Mouse (Mus musculus) midbrain, embryonic 16.5 days (tissue): Measurements from ENCODE around the gene Slc26a1. TPM values are rescaled to one million over a fixed set of nuclear protein-coding genes. Genes with fewer than 3 reads are reported as not detected.

ENCODE experiments used
- ATAC-seq: fragments of 200-750 bp; cut with Nextera tagmentation; 2 replicates; pipeline ENCODE4 v1.8.0; 2017; ENCODE audit warnings: moderate TSS enrichment
- H3K27ac ChIP-seq: fragments of 300-500 bp; sonication (generic); 2 replicates; pipeline ENCODE4 v1.5.1; 2014; ENCODE audit warnings: mild to moderate bottlenecking, low read length, mixed read lengths
- H3K27me3 ChIP-seq: fragments of 300-500 bp; sonication (generic); 2 replicates; pipeline ENCODE4 v1.6.1; 2014; ENCODE audit warnings: low read depth, low read length, mixed read lengths; ENCODE audit not compliant: control insufficient read depth, insufficient read depth
- H3K36me3 ChIP-seq: fragments of 300-500 bp; sonication (generic); 2 replicates; pipeline ENCODE4 v1.6.1; 2014; ENCODE audit warnings: mild to moderate bottlenecking, low read length, moderate library complexity, mixed read lengths; ENCODE audit not compliant: control insufficient read depth, insufficient read depth
- H3K4me1 ChIP-seq: fragments of 300-500 bp; sonication (generic); 2 replicates; pipeline ENCODE4 v1.6.1; 2014; ENCODE audit warnings: mild to moderate bottlenecking, low read length, mixed read lengths; ENCODE audit not compliant: control insufficient read depth, insufficient read depth
- H3K4me2 ChIP-seq: fragments of 300-500 bp; sonication (generic); 2 replicates; pipeline ENCODE4 v1.6.1; 2014; ENCODE audit warnings: mild to moderate bottlenecking, low read length, mixed read lengths
- H3K4me3 ChIP-seq: fragments of 300-500 bp; sonication (generic); 2 replicates; pipeline ENCODE4 v1.5.1; 2014; ENCODE audit warnings: low read depth, mild to moderate bottlenecking, low read length, moderate library complexity, mixed read lengths
- H3K9ac ChIP-seq: fragments of 300-500 bp; sonication (generic); 2 replicates; pipeline ENCODE4 v1.6.1; 2014; ENCODE audit warnings: low read depth, low read length, mixed read lengths
- H3K9me3 ChIP-seq: fragments of 300-500 bp; sonication (generic); replicated peaks from 2 replicates; pipeline ENCODE4 v1.6.1; 2014; ENCODE audit warnings: mild to moderate bottlenecking, low read length, mixed read lengths; ENCODE audit not compliant: control insufficient read depth, poor library complexity, severe bottlenecking
- WGBS: fragments of 180-500 bp; shearing (Covaris S2); extraction: QIAGEN DNeasy Blood & Tissue Kit; methylation state at CpG from one replicate; pipeline ENCODE4 v1.1.7; 2014; 5-methylcytosine and 5-hydroxymethylcytosine counted together
- polyA plus RNA-seq: library from polyadenylated mRNA; unstranded; fragments of >200 nt; fragmentation: Nextera tagmentation; extraction: Ambion mirVana; gene quantifications from 2 replicates; pipeline ENCODE4 v1.2.1, GENCODE M21; 2015

Gene Slc26a1
- polyA plus RNA-seq: 4.3 and 4.4 TPM in 2 replicates

DNA sequence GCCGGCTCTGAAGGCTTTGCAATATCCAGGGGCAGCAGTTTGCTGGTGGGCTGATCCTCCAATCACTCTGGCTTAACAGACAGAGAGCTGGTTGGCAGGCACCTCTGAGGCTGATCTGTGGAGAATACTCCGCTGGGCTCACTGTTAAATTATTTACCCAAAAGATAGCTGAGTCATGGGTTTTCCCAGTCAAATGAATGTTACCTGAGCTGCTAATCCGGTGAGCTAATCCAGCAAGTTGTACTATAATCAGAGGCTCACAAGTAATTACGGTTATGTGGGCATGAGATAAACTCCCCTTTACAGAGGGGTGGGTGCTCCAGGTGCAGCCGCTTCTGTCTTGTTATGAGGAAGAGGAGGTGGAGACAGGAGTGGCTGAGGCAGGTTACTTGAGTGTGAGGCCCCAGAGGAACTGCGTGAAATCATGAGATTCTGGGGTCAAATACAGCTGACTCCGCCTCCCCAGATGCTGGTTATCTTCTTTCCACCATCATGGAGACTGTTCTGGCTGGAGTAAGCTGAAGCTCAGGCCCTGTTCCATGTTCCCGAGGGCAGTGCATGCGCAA, at the start of gene Slc26a1:
Gene Slc26a1 (minus strand): TSS at position 319 of the 566 bp plus-strand sequence.
- Histone ChIP-seq H3K4me1 (peaks cover 9% of the 10 kb centered on the region), H3K4me3 (no peak within 1 kb of the TSS), H3K4me2 (no peak within 1 kb of the TSS), H3K9me3 (no peaks in the 10 kb centered on the region), H3K27ac (no peak within 1 kb of the TSS), H3K36me3 (peaks cover 15% of the 10 kb centered on the region), H3K9ac (no peak within 1 kb of the TSS), H3K27me3 (no peaks in the 10 kb centered on the region)
- ATAC-seq: no peak
- WGBS: 81% methylated on average over 9 of the region's 9 CpGs

GRCm38 (mm10) chr5:108724006-108724405, 48.6 kb upstream of the Slc26a1 start:
- Histone ChIP-seq H3K27me3 (no peaks in the 10 kb centered on the region), H3K4me3 (no peak overlapping the region)

DNA sequence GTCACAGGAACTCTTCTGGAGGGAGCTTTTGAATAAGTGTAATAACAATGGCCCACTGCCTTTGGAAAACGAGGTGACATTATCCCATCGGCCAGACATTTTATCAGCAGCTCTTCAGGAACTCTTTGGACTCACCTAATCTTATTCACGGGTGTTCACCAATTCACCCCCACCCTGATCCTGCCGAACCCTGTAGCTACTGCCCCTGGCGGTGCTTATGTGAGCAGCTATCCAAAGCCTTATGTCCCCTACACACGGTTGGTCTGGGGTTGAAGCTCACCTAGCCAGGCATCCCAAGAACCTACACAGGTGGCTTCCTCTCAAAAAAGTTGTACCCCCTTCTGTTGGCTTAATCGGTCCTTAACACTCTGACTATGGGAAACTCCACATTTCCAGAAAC, 44.4 kb upstream of the Slc26a1 start:
- Histone ChIP-seq H3K27me3 (no peaks in the 10 kb centered on the region), H3K4me3 (no peak overlapping the region), H3K4me1 (no peaks in the 10 kb centered on the region), H3K9ac (no peak overlapping the region), H3K27ac (no peak overlapping the region), H3K36me3 (no peaks in the 10 kb centered on the region), H3K9me3 (no peaks in the 10 kb centered on the region), H3K4me2 (no peak overlapping the region)
- 70% methylated on average over 7 of the region's 7 CpGs for WGBS
- ATAC-seq: no peak

More at GRCm38 (mm10) chr5:108724006-108724405, 48.6 kb upstream of the Slc26a1 start:
- Histone ChIP-seq H3K36me3 (no peaks in the 10 kb centered on the region), H3K9ac (no peak overlapping the region), H3K27ac (no peak overlapping the region), H3K4me1 (no peaks in the 10 kb centered on the region), H3K9me3 (no peaks in the 10 kb centered on the region), H3K4me2 (no peak overlapping the region)
- WGBS: 81% methylated on average over 2 of the region's 2 CpGs
- ATAC-seq: no peak

- Histone ChIP-seq H3K4me3 (no peak overlapping the region), H3K9me3 (no peaks in the 10 kb centered on the region), H3K4me2 (no peak overlapping the region), H3K4me1 (no peaks in the 10 kb centered on the region), H3K9ac (no peak overlapping the region), H3K36me3 (no peaks in the 10 kb centered on the region), H3K27me3 (no peaks in the 10 kb centered on the region), H3K27ac (no peak overlapping the region)
- no peak for ATAC-seq
- WGBS: 35% methylated on average over 4 of the region's 4 CpGs
These were observed 42.7 kb upstream of the Slc26a1 start for GRCm38 (mm10) chr5:108718051-108718450.

- 88% methylated on average over 1 of the region's 1 CpGs for WGBS
- H3K27ac ChIP-seq: no peak overlapping the region
- no peaks in the 10 kb centered on the region for H3K36me3 ChIP-seq
- no peaks in the 10 kb centered on the region for H3K27me3 ChIP-seq
- no peaks in the 10 kb centered on the region for H3K4me1 ChIP-seq
- no peak overlapping the region for H3K4me3 ChIP-seq
- H3K4me2 ChIP-seq: no peak overlapping the region
- ATAC-seq: no peak
- H3K9me3 ChIP-seq: no peaks in the 10 kb centered on the region
- no peak overlapping the region for H3K9ac ChIP-seq
These were observed 40.6 kb upstream of the Slc26a1 start for GRCm38 (mm10) chr5:108715974-108716373.

DNA sequence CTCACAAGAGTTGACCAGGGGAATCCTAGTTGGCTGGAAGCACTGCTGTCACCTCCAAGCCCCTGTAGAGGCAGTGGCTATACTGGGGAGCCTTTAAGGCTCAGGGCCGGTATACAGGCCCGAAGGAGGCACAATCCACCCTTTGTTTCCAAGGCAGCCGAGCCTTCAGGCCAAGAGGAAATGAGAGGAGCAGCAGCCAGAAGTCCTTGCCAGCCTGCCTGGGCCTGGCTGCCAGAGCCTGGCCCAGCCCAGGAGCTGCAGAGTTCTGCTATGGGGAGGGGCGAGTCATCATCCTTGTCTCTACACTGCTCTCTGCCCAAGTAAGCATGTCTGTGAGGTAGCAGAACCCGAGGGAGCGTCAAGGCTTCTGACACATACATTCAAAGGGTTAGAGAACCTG, 38.8 kb upstream of the Slc26a1 start:
- H3K27ac ChIP-seq: no peak overlapping the region
- no peaks in the 10 kb centered on the region for H3K4me1 ChIP-seq
- H3K27me3 ChIP-seq: no peaks in the 10 kb centered on the region
- H3K4me3 ChIP-seq: no peak overlapping the region
- 64% methylated on average over 6 of the region's 6 CpGs for WGBS
- H3K9me3 ChIP-seq: no peaks in the 10 kb centered on the region
- no peak overlapping the region for H3K9ac ChIP-seq
- no peaks in the 10 kb centered on the region for H3K36me3 ChIP-seq
- no peak overlapping the region for H3K4me2 ChIP-seq
- ATAC-seq: peak; percentile 80

- no peaks in the 10 kb centered on the region for H3K36me3 ChIP-seq
- H3K4me3 ChIP-seq: no peak overlapping the region
- no peak overlapping the region for H3K4me2 ChIP-seq
- no peak for ATAC-seq
- H3K4me1 ChIP-seq: no peaks in the 10 kb centered on the region
- no peak overlapping the region for H3K9ac ChIP-seq
- H3K27me3 ChIP-seq: no peaks in the 10 kb centered on the region
- H3K9me3 ChIP-seq: no peaks in the 10 kb centered on the region
- H3K27ac ChIP-seq: no peak overlapping the region
These were observed 38.3 kb upstream of the Slc26a1 start for GRCm38 (mm10) chr5:108713691-108714090.

DNA sequence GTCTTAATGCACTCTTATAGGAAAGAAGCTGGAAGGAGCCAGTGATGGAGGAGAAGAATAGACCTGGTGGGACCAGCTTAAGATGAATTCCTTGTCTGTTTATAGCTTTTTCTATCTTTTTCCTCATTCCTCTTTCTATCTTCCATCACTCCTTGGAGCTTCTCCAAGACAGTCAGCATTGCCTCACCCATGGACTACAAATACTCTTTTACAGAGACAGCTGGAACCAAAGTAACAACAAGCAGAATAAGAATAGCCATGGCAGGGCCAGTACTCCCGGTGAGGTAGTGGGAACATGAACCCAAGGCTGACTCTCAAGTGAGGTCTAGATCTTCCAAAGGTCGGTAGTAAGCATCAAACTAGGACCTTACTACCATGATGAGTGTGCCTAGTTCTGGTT, 37.7 kb upstream of the Slc26a1 start:
- Histone ChIP-seq H3K36me3 (no peaks in the 10 kb centered on the region), H3K4me1 (no peaks in the 10 kb centered on the region), H3K9me3 (no peaks in the 10 kb centered on the region), H3K27ac (no peak overlapping the region), H3K27me3 (no peaks in the 10 kb centered on the region), H3K4me3 (no peak overlapping the region), H3K4me2 (no peak overlapping the region), H3K9ac (no peak overlapping the region)
- no peak for ATAC-seq
- 87% methylated on average over 2 of the region's 2 CpGs for WGBS

- Histone ChIP-seq H3K9ac (no peak overlapping the region), H3K27me3 (no peaks in the 10 kb centered on the region), H3K4me3 (no peak overlapping the region), H3K36me3 (no peaks in the 10 kb centered on the region), H3K4me2 (no peak overlapping the region), H3K27ac (no peak overlapping the region), H3K4me1 (no peaks in the 10 kb centered on the region), H3K9me3 (no peaks in the 10 kb centered on the region)
- 84% methylated on average over 6 of the region's 6 CpGs for WGBS
- ATAC-seq: no peak
These were observed 36.6 kb upstream of the Slc26a1 start for GRCm38 (mm10) chr5:108711968-108712367.
